Mouse (Mus musculus) regulatory T cell (primary cell): ENCODE measurements at regions not wholly inside any gene's neighbourhood (a gene's known extent, or its start where the extent isn't known, plus 50 kb on each side); places are given as distances from the start of the nearest gene placed in this dataset.

Experiments
- in situ Hi-C: fragments of 300-600 bp; cut with MboI, MseI; formaldehyde crosslinking; loops from one replicate; pipeline ENCODE4 v1.15.1; 2025; ENCODE audit warnings: high pct_unique_total_duplicates

GRCm38 (mm10) chr2:159523739-159524138 is 729.1 kb downstream of the Dhx35 start:
- in situ Hi-C loops = no loop called here

GRCm38 (mm10) chr2:159534951-159535350 is 740.3 kb downstream of the Dhx35 start:
- in situ Hi-C loops = no loop called here

GRCm38 (mm10) chr2:159539261-159539660 is 744.7 kb downstream of the Dhx35 start:
- in situ Hi-C loops = no loop called here

- in situ Hi-C loops = no loop called here
Observed at GRCm38 (mm10) chr2:159557567-159557966, 763.0 kb downstream of the Dhx35 start.

GRCm38 (mm10) chr2:159565255-159565654 is 768.7 kb downstream of the Gm826 start:
- in situ Hi-C loops = no loop called here

- in situ Hi-C loops = no loop called here
Observed at GRCm38 (mm10) chr2:159565921-159566320, 768.0 kb downstream of the Gm826 start.

- in situ Hi-C loops = no loop called here
Observed at GRCm38 (mm10) chr2:159566461-159566860, 767.5 kb downstream of the Gm826 start.

GRCm38 (mm10) chr2:159568391-159568790 is 765.6 kb downstream of the Gm826 start:
- in situ Hi-C loops = no loop called here

GRCm38 (mm10) chr2:159571862-159572261 is 762.1 kb downstream of the Gm826 start:
- in situ Hi-C loops = no loop called here

- in situ Hi-C loops = no loop called here
Observed at GRCm38 (mm10) chr2:159575271-159575670, 758.7 kb downstream of the Gm826 start.

- in situ Hi-C loops = no loop called here
Observed at GRCm38 (mm10) chr2:159583103-159583502, 750.9 kb downstream of the Gm826 start.

GRCm38 (mm10) chr2:159584641-159585040 is 749.3 kb downstream of the Gm826 start:
- in situ Hi-C loops = no loop called here

- in situ Hi-C loops = no loop called here
Observed at GRCm38 (mm10) chr2:159586697-159587473, 747.1 kb downstream of the Gm826 start.

- in situ Hi-C loops = no loop called here
Observed at GRCm38 (mm10) chr2:159591396-159592124, 742.4 kb downstream of the Gm826 start.

GRCm38 (mm10) chr2:159592841-159593240 is 741.1 kb downstream of the Gm826 start:
- in situ Hi-C loops = no loop called here

- in situ Hi-C loops = no loop called here
Observed at GRCm38 (mm10) chr2:159596285-159596684, 737.7 kb downstream of the Gm826 start.

GRCm38 (mm10) chr2:159598080-159598479 is 735.9 kb downstream of the Gm826 start:
- in situ Hi-C loops = no loop called here

- in situ Hi-C loops = loop anchor here (10.0 kb wide), 1 partner anchor 1078 kb away; no protein-coding TSS in a partner anchor
Observed at GRCm38 (mm10) chr2:159607191-159607590, 726.8 kb downstream of the Gm826 start.

- in situ Hi-C loops = no loop called here
Observed at GRCm38 (mm10) chr2:159610451-159610850, 723.5 kb downstream of the Gm826 start.

GRCm38 (mm10) chr2:159616685-159617084 is 717.3 kb downstream of the Gm826 start:
- in situ Hi-C loops = no loop called here

GRCm38 (mm10) chr2:159621261-159621660 is 712.7 kb downstream of the Gm826 start:
- in situ Hi-C loops = no loop called here

- in situ Hi-C loops = no loop called here
Observed at GRCm38 (mm10) chr2:159622141-159622669, 711.8 kb downstream of the Gm826 start.

- in situ Hi-C loops = no loop called here
Observed at GRCm38 (mm10) chr2:159625306-159625705, 708.7 kb downstream of the Gm826 start.
